In genomic region chr2:32898983-32899382, GRCm38 (mm10) we compare ENCODE assay signal across 13 mouse cellular contexts. TPM values are rescaled to one million over a fixed set of nuclear protein-coding genes. Genes with fewer than 3 reads are reported as not detected.
DNase-seq lines count a peak whose midpoint lies in the region; ATAC-seq and TF ChIP-seq lines count a peak whose summit lies in the region.
"Had no signal": no experiment of that assay in that cellular context is flagged by ENCODE, and none has a peak within 500 bp of the region (broad histone marks: within the 10 kb centered on the region; RNA-seq: fewer than 3 reads in every experiment).

No protein-coding gene starts in this region.

- peak; percentile 39 for ATAC-seq in intestine, embryonic 16.5 days
- ATAC-seq in lung, embryonic 14.5 days (ENCODE audit: insufficient read depth) = no peak
- ATAC-seq in stomach, postnatal 0 days (ENCODE audit: low FRiP score, low TSS enrichment) = peak; percentile 21; the same call in 1 of the 2 replicates
- no peak for ATAC-seq in forebrain, embryonic 11.5 days (replicated peaks; ENCODE audit: low FRiP score)
- ATAC-seq in forebrain, embryonic 14.5 days = no peak
- ATAC-seq: hindbrain, embryonic 16.5 days had no signal

- peak; percentile 40 for DNase-seq in kidney, adult 18-20 months
- DNase-seq in kidney, adult 2 months = no peak
- peak; percentile 72 for DNase-seq in lung, embryonic 14.5 days
- peak; percentile 86 for DNase-seq in stomach, postnatal 0 days (ENCODE audit: low spot score)
- DNase-seq in forebrain, embryonic 11.5 days (ENCODE audit: low spot score) = no peak
- DNase-seq in forebrain, embryonic 14.5 days (ENCODE audit: low spot score) = no peak
- DNase-seq: heart, adult 11 months; layer of hippocampus, postnatal 36 days; liver, embryonic 13.5 days; thymus, postnatal 4 days had no signal

- peaks cover 22% of the 10 kb centered on the region; the same call in 1 of the 2 replicates for H3K4me1 ChIP-seq in kidney, adult 2 months (ENCODE audit: control insufficient read depth, insufficient read depth, low read length)
- H3K4me1 ChIP-seq in intestine, embryonic 16.5 days (ENCODE audit: control insufficient read depth, insufficient read depth, low read length) = peaks cover 61% of the 10 kb centered on the region
- H3K4me1 ChIP-seq in lung, embryonic 14.5 days (ENCODE audit: insufficient read depth) = peaks cover 14% of the 10 kb centered on the region
- peaks cover 26% of the 10 kb centered on the region for H3K4me1 ChIP-seq in stomach, postnatal 0 days (replicated peaks; ENCODE audit: control insufficient read depth, insufficient read depth)
- peaks cover 13% of the 10 kb centered on the region; the same call in 1 of the 2 replicates for H3K4me1 ChIP-seq in forebrain, embryonic 11.5 days (replicated peaks; ENCODE audit: control insufficient read depth, insufficient read depth, low read length)
- H3K4me1 ChIP-seq in forebrain, embryonic 14.5 days (ENCODE audit: control insufficient read depth, insufficient read depth, low read length) = peaks cover 22% of the 10 kb centered on the region

- H3K27me3 ChIP-seq in kidney, adult 2 months (replicated peaks; ENCODE audit: control insufficient read depth, insufficient read depth, low read length) = no peaks in the 10 kb centered on the region
- no peaks in the 10 kb centered on the region for H3K27me3 ChIP-seq in intestine, embryonic 16.5 days (replicated peaks; ENCODE audit: control insufficient read depth, insufficient read depth, low read length)
- H3K27me3 ChIP-seq in lung, embryonic 14.5 days (ENCODE audit: insufficient read depth, low read length) = no peaks in the 10 kb centered on the region
- H3K27me3 ChIP-seq in stomach, postnatal 0 days (ENCODE audit: control insufficient read depth, insufficient read depth, low read length) = no peaks in the 10 kb centered on the region
- no peaks in the 10 kb centered on the region for H3K27me3 ChIP-seq in forebrain, embryonic 11.5 days (ENCODE audit: control insufficient read depth, insufficient read depth, low read length)
- H3K27me3 ChIP-seq in forebrain, embryonic 14.5 days (replicated peaks; ENCODE audit: control insufficient read depth, insufficient read depth, low read length) = no peaks in the 10 kb centered on the region
- H3K27me3 ChIP-seq: forebrain, embryonic 12.5 days; liver, embryonic 13.5 days had no signal

- no peak overlapping the region for H3K27ac ChIP-seq in kidney, adult 2 months (ENCODE audit: insufficient read depth, low read depth, low read length)
- H3K27ac ChIP-seq in intestine, embryonic 16.5 days (ENCODE audit: low read length) = peak overlapping the region; percentile 58
- H3K27ac ChIP-seq in lung, embryonic 14.5 days (ENCODE audit: low read depth) = peak overlapping the region; percentile 16; the same call in 1 of the 2 replicates
- peak overlapping the region; percentile 77 for H3K27ac ChIP-seq in stomach, postnatal 0 days (replicated peaks)
- no peak overlapping the region for H3K27ac ChIP-seq in forebrain, embryonic 11.5 days (ENCODE audit: low read depth, low read length)
- H3K27ac ChIP-seq in forebrain, embryonic 14.5 days (ENCODE audit: low read depth, low read length) = no peak overlapping the region
- H3K27ac ChIP-seq: forebrain, embryonic 12.5 days; liver, embryonic 13.5 days had no signal

- no peaks in the 10 kb centered on the region for H3K9me3 ChIP-seq in intestine, embryonic 16.5 days (ENCODE audit: control insufficient read depth, low read length)
- no peaks in the 10 kb centered on the region for H3K9me3 ChIP-seq in lung, embryonic 14.5 days (ENCODE audit: low read depth, low read length)
- no peaks in the 10 kb centered on the region for H3K9me3 ChIP-seq in stomach, postnatal 0 days (ENCODE audit: control insufficient read depth, low read length)
- H3K9me3 ChIP-seq in forebrain, embryonic 11.5 days (ENCODE audit: control insufficient read depth, low read length) = no peaks in the 10 kb centered on the region
- H3K9me3 ChIP-seq in forebrain, embryonic 14.5 days (replicated peaks; ENCODE audit: control insufficient read depth, low read length) = no peaks in the 10 kb centered on the region
- H3K9me3 ChIP-seq: forebrain, embryonic 12.5 days; liver, embryonic 13.5 days had no signal

- no peaks in the 10 kb centered on the region for H3K36me3 ChIP-seq in kidney, adult 2 months (ENCODE audit: control insufficient read depth, insufficient read depth, low read length)
- H3K36me3 ChIP-seq in intestine, embryonic 16.5 days (ENCODE audit: control insufficient read depth, insufficient read depth, low read length) = no peaks in the 10 kb centered on the region
- H3K36me3 ChIP-seq in lung, embryonic 14.5 days (ENCODE audit: insufficient read depth) = peaks cover 16% of the 10 kb centered on the region; the same call in 1 of the 2 replicates
- peaks cover 5% of the 10 kb centered on the region; the same call in 1 of the 2 replicates for H3K36me3 ChIP-seq in stomach, postnatal 0 days (ENCODE audit: control insufficient read depth, insufficient read depth, low read length)
- no peaks in the 10 kb centered on the region for H3K36me3 ChIP-seq in forebrain, embryonic 11.5 days (ENCODE audit: control insufficient read depth, insufficient read depth, low read length)
- no peaks in the 10 kb centered on the region for H3K36me3 ChIP-seq in forebrain, embryonic 14.5 days (ENCODE audit: control insufficient read depth, insufficient read depth, low read length)
- H3K36me3 ChIP-seq: forebrain, embryonic 12.5 days; liver, embryonic 13.5 days had no signal

- WGBS in kidney, adult 2 months = 31% methylated on average over 7 of the region's 7 CpGs
- 39% methylated on average over 7 of the region's 7 CpGs for WGBS in intestine, embryonic 16.5 days
- WGBS in lung, embryonic 14.5 days = 36% methylated on average over 7 of the region's 7 CpGs
- WGBS in stomach, postnatal 0 days = 32% methylated on average over 7 of the region's 7 CpGs
- WGBS in forebrain, embryonic 11.5 days = 86% methylated on average over 7 of the region's 7 CpGs
- WGBS in forebrain, embryonic 14.5 days = 76% methylated on average over 7 of the region's 7 CpGs

- no peak overlapping the region for H3K4me3 ChIP-seq in kidney, adult 2 months (ENCODE audit: insufficient read depth, low read depth, low read length)
- H3K4me3 ChIP-seq in intestine, embryonic 16.5 days (ENCODE audit: low read length) = no peak overlapping the region
- no peak overlapping the region for H3K4me3 ChIP-seq in lung, embryonic 14.5 days (ENCODE audit: low read depth, low read length)
- no peak overlapping the region for H3K4me3 ChIP-seq in stomach, postnatal 0 days (ENCODE audit: low read depth, low read length)
- no peak overlapping the region for H3K4me3 ChIP-seq in forebrain, embryonic 11.5 days (ENCODE audit: low read depth, low read length)
- H3K4me3 ChIP-seq in forebrain, embryonic 14.5 days (ENCODE audit: low read depth, low read length) = no peak overlapping the region
- H3K4me3 ChIP-seq: forebrain, embryonic 12.5 days; liver, embryonic 13.5 days had no signal

- no peak for TF ChIP-seq CTCF in kidney, adult 2 months (conservative IDR thresholded peaks at IDR 0.05; ENCODE audit: insufficient read depth, insufficient read length, low read depth, low read length)
- no peak for TF ChIP-seq CTCF in lung, embryonic 14.5 days (IDR thresholded peaks at IDR 0.05; ENCODE audit: low read depth)
- TF ChIP-seq CTCF in stomach, postnatal 0 days (IDR thresholded peaks at IDR 0.05; ENCODE audit: low read depth) = no peak

- TF ChIP-seq EP300 in stomach, postnatal 0 days (optimal IDR thresholded peaks at IDR 0.05) = peak; percentile 72

- H3K4me2 ChIP-seq in intestine, embryonic 16.5 days (ENCODE audit: low read depth, low read length) = no peak overlapping the region
- no peak overlapping the region for H3K4me2 ChIP-seq in lung, embryonic 14.5 days
- peak overlapping the region; percentile 5; the same call in 1 of the 2 replicates for H3K4me2 ChIP-seq in stomach, postnatal 0 days (replicated peaks; ENCODE audit: low read depth)
- H3K4me2 ChIP-seq in forebrain, embryonic 11.5 days (ENCODE audit: low read depth, low read length, severe bottlenecking) = no peak overlapping the region
- no peak overlapping the region for H3K4me2 ChIP-seq in forebrain, embryonic 14.5 days (ENCODE audit: low read length)
- H3K4me2 ChIP-seq: forebrain, embryonic 12.5 days; liver, embryonic 13.5 days had no signal

- TF ChIP-seq POLR2A in kidney, adult 2 months (IDR thresholded peaks at IDR 0.05; ENCODE audit: low read depth, low read length) = no peak

- H3K9ac ChIP-seq in intestine, embryonic 16.5 days (ENCODE audit: low read depth, low read length) = no peak overlapping the region; the same call in 1 of the 2 replicates
- no peak overlapping the region for H3K9ac ChIP-seq in lung, embryonic 14.5 days
- no peak overlapping the region for H3K9ac ChIP-seq in stomach, postnatal 0 days (ENCODE audit: low read length)
- H3K9ac ChIP-seq in forebrain, embryonic 11.5 days (ENCODE audit: low read length) = no peak overlapping the region
- H3K9ac ChIP-seq in forebrain, embryonic 14.5 days (ENCODE audit: low read length) = no peak overlapping the region
- H3K9ac ChIP-seq: forebrain, embryonic 12.5 days; liver, embryonic 13.5 days had no signal

RNA-seq across cellular contexts. Expression of gene Fam129b, which starts 23.1 kb away (rescaled TPM):
- polyA plus RNA-seq in kidney, adult 2 months (2012; rRNA removed) = 32.3 and 33.4 TPM in 2 replicates
- 35.4 and 37.8 TPM in 2 replicates for polyA plus RNA-seq in intestine, embryonic 16.5 days (2015; fragmentation: Nextera tagmentation; extraction: Ambion mirVana)
- 41.2 and 46.5 TPM in 2 replicates for polyA plus RNA-seq in lung, embryonic 14.5 days (2014; fragmentation: Nextera tagmentation; extraction: Ambion mirVana)
- polyA plus RNA-seq in stomach, postnatal 0 days (2015; fragmentation: Nextera tagmentation; extraction: Ambion mirVana) = 90.7 and 101 TPM in 2 replicates
- 13.8 and 15.4 TPM in 2 replicates for polyA plus RNA-seq in forebrain, embryonic 11.5 days (2014; fragmentation: Nextera tagmentation; extraction: Ambion mirVana)
- 13.8 and 17.7 TPM in 2 replicates for polyA plus RNA-seq in forebrain, embryonic 14.5 days (2014; fragmentation: Nextera tagmentation; extraction: Ambion mirVana)

RNA-seq across cellular contexts. Expression of gene Stxbp1, which starts 51.9 kb away (rescaled TPM):
- 10.2 and 13.2 TPM in 2 replicates for polyA plus RNA-seq in kidney, adult 2 months (2012; rRNA removed)
- polyA plus RNA-seq in intestine, embryonic 16.5 days (2015; fragmentation: Nextera tagmentation; extraction: Ambion mirVana) = 18.1 TPM in 2 replicates
- polyA plus RNA-seq in lung, embryonic 14.5 days (2014; fragmentation: Nextera tagmentation; extraction: Ambion mirVana) = 20.7 and 22.2 TPM in 2 replicates
- 9.3 and 9.5 TPM in 2 replicates for polyA plus RNA-seq in stomach, postnatal 0 days (2015; fragmentation: Nextera tagmentation; extraction: Ambion mirVana)
- polyA plus RNA-seq in forebrain, embryonic 11.5 days (2014; fragmentation: Nextera tagmentation; extraction: Ambion mirVana) = 44.0 and 44.6 TPM in 2 replicates
- 127 and 174 TPM in 2 replicates for polyA plus RNA-seq in forebrain, embryonic 14.5 days (2014; fragmentation: Nextera tagmentation; extraction: Ambion mirVana)

Comparison
In these comparisons a context has a peak if more than half of its experiments do, and no peak if none do; other contexts are left out.
1. DNase-seq: peak in kidney, adult 18-20 months (single experiment), lung, embryonic 14.5 days (single experiment) and stomach, postnatal 0 days (single experiment); none in kidney, adult 2 months (single experiment), forebrain, embryonic 11.5 days (single experiment) and forebrain, embryonic 14.5 days (single experiment).
2. H3K27ac ChIP-seq: peak in intestine, embryonic 16.5 days (single experiment), lung, embryonic 14.5 days (single experiment) and stomach, postnatal 0 days (single experiment); none in kidney, adult 2 months (single experiment), forebrain, embryonic 11.5 days (single experiment) and forebrain, embryonic 14.5 days (single experiment).
3. ATAC-seq: peak in intestine, embryonic 16.5 days (single experiment) and stomach, postnatal 0 days (single experiment); none in lung, embryonic 14.5 days (single experiment), forebrain, embryonic 11.5 days (single experiment) and forebrain, embryonic 14.5 days (single experiment).